Mouse (Mus musculus): ENCODE measurements around the gene Sdhaf1.

Sdhaf1 gene

GRCm38 (mm10) chr7:30323795-30324194 lies at the start of gene Sdhaf1:
TSS of gene Sdhaf1 (minus strand) at chr7:30323895.
- in situ Hi-C loops (cut with MseI, MboI) = no loop called here

GRCm38 (mm10) chr7:30367466-30367865 lies 43.8 kb upstream of the Sdhaf1 start:
- in situ Hi-C loops (cut with MseI, MboI) = no loop called here

- in situ Hi-C loops (cut with MseI, MboI) = no loop called here
Observed at GRCm38 (mm10) chr7:30363344-30363738, 39.6 kb upstream of the Sdhaf1 start.

GRCm38 (mm10) chr7:30362652-30363343 lies 39.1 kb upstream of the Sdhaf1 start, which contains the start of gene Lrfn3:
TSS of gene Lrfn3 (minus strand) at chr7:30362772.
- in situ Hi-C loops (cut with MseI, MboI) = no loop called here

- in situ Hi-C loops (cut with MseI, MboI) = no loop called here
Observed at GRCm38 (mm10) chr7:30360028-30360427, 36.3 kb upstream of the Sdhaf1 start.

- in situ Hi-C loops (cut with MseI, MboI) = no loop called here
Observed at GRCm38 (mm10) chr7:30359276-30359865, 35.7 kb upstream of the Sdhaf1 start.

GRCm38 (mm10) chr7:30358378-30359186 lies 34.9 kb upstream of the Sdhaf1 start:
- in situ Hi-C loops (cut with MseI, MboI) = no loop called here

GRCm38 (mm10) chr7:30354059-30354458 lies 30.4 kb upstream of the Sdhaf1 start:
- in situ Hi-C loops (cut with MseI, MboI) = no loop called here

GRCm38 (mm10) chr7:30353279-30353822 lies 29.7 kb upstream of the Sdhaf1 start:
- in situ Hi-C loops (cut with MseI, MboI) = no loop called here

GRCm38 (mm10) chr7:30347828-30348227 lies 24.1 kb upstream of the Sdhaf1 start:
- in situ Hi-C loops (cut with MseI, MboI) = loop anchor here in 1 of 2 experiments (10.0 kb wide), 1 partner anchor 87 kb away; no protein-coding TSS in a partner anchor

- in situ Hi-C loops (cut with MseI, MboI) = loop anchor here in 1 of 2 experiments (10.0 kb wide), 1 partner anchor 88 kb away; no protein-coding TSS in a partner anchor
Observed at GRCm38 (mm10) chr7:30346635-30347379, 23.1 kb upstream of the Sdhaf1 start.

GRCm38 (mm10) chr7:30339432-30340109 lies 15.9 kb upstream of the Sdhaf1 start:
- in situ Hi-C loops (cut with MseI, MboI) = loop anchor here in 1 of 2 experiments (10.0 kb wide), 1 partner anchor 95 kb away; no protein-coding TSS in a partner anchor

- in situ Hi-C loops (cut with MseI, MboI) = no loop called here
Observed at GRCm38 (mm10) chr7:30336384-30336783, 12.7 kb upstream of the Sdhaf1 start.

- in situ Hi-C loops (cut with MseI, MboI) = no loop called here
Observed at GRCm38 (mm10) chr7:30335688-30336087, 12.0 kb upstream of the Sdhaf1 start.

- in situ Hi-C loops (cut with MseI, MboI) = no loop called here
Observed at GRCm38 (mm10) chr7:30334563-30334962, 10.9 kb upstream of the Sdhaf1 start.

GRCm38 (mm10) chr7:30333436-30333835 lies 9.7 kb upstream of the Sdhaf1 start:
- in situ Hi-C loops (cut with MseI, MboI) = no loop called here

- in situ Hi-C loops (cut with MseI, MboI) = no loop called here
Observed at GRCm38 (mm10) chr7:30332622-30333259, 9.0 kb upstream of the Sdhaf1 start.

GRCm38 (mm10) chr7:30331887-30332286 lies 8.2 kb upstream of the Sdhaf1 start:
- in situ Hi-C loops (cut with MseI, MboI) = no loop called here

GRCm38 (mm10) chr7:30328379-30328778 lies 4.7 kb upstream of the Sdhaf1 start:
- in situ Hi-C loops (cut with MseI, MboI) = no loop called here

- in situ Hi-C loops (cut with MseI, MboI) = no loop called here
Observed at GRCm38 (mm10) chr7:30327140-30327539, 3.4 kb upstream of the Sdhaf1 start.
